Comparison of ENCODE assay signal across 10 mouse cellular contexts in the genomic region with DNA sequence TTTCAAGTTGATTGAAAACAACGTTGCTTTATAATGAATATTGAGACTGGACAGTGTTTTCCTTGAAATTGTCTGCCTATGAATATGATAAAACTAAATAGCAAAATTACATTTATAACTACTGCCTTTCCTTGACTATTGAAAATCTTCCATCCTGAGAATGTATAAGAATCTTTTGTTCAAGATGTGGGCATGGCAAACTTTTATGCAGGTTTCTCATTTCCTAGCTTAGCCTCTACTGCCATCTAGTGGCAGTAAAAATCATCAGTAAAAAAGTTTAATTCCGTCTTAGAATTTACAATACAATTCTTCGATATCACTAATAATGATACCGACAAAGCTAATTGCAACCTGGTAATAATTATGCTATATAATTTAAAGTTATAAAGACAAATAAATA.
A peak's percentile ranks its signal among the peaks of the same experiment; 100 is the strongest.
DNase-seq lines count a peak whose midpoint lies in the region; ATAC-seq and TF ChIP-seq lines count a peak whose summit lies in the region.
"Had no signal": no experiment of that assay in that cellular context is flagged by ENCODE, and none has a peak within 500 bp of the region (broad histone marks: within the 10 kb centered on the region; RNA-seq: fewer than 3 reads in every experiment).

No protein-coding gene starts in this region.

- no peaks in the 10 kb centered on the region for H3K27me3 ChIP-seq in embryonic facial prominence, embryonic 11.5 days (ENCODE audit: control insufficient read depth, insufficient read depth, low read length)
- no peaks in the 10 kb centered on the region for H3K27me3 ChIP-seq in embryonic facial prominence, embryonic 10.5 days (replicated peaks; ENCODE audit: low read depth, poor library complexity, severe bottlenecking)
- H3K27me3 ChIP-seq: hindbrain, embryonic 15.5 days had no signal

- 50% methylated on average over 4 of the region's 4 CpGs for WGBS in embryonic facial prominence, embryonic 11.5 days
- 51% methylated on average over 4 of the region's 4 CpGs for WGBS in embryonic facial prominence, embryonic 10.5 days

- H3K36me3 ChIP-seq in embryonic facial prominence, embryonic 11.5 days (replicated peaks; ENCODE audit: control insufficient read depth, insufficient read depth, low read depth, low read length) = no peaks in the 10 kb centered on the region
- H3K36me3 ChIP-seq in embryonic facial prominence, embryonic 10.5 days (replicated peaks) = no peaks in the 10 kb centered on the region
- H3K36me3 ChIP-seq: G1E; hindbrain, embryonic 15.5 days had no signal

- no peaks in the 10 kb centered on the region for H3K4me1 ChIP-seq in embryonic facial prominence, embryonic 11.5 days (ENCODE audit: control insufficient read depth, insufficient read depth, low read length)
- H3K4me1 ChIP-seq in embryonic facial prominence, embryonic 10.5 days = no peaks in the 10 kb centered on the region
- H3K4me1 ChIP-seq: hindbrain, embryonic 15.5 days had no signal

- peak; percentile 64 for DNase-seq in embryonic facial prominence, embryonic 11.5 days (ENCODE audit: low spot score)
- DNase-seq in embryonic facial prominence, embryonic 10.5 days (ENCODE audit: low spot score) = no peak
- no peak for DNase-seq in left cerebral cortex, adult 2 months (ENCODE audit: extremely low spot score in 1 of 2, low spot score in 2 of 2)
- no peak for DNase-seq in left cerebral cortex, postnatal 4 days
- peak; percentile 22 for DNase-seq in Muller cell, postnatal 12 days (ENCODE audit: inconsistent ontology term)
- no peak for DNase-seq in urinary bladder, adult 2 months (ENCODE audit: low spot score)
- DNase-seq in thymus, postnatal 4 days = no peak

- intact Hi-C loops in left cerebral cortex, adult 2 months (cut with DNase I) = loop anchor here (1.0 to 5.0 kb wide), 5 partner anchors 1007 to 1802 kb away; no protein-coding TSS in a partner anchor
- intact Hi-C loops in left cerebral cortex, postnatal 4 days (cut with DNase I) = loop anchor here (5.0 to 10.0 kb wide), 2 partner anchors 1010 to 1357 kb away; no protein-coding TSS in a partner anchor

- H3K9me3 ChIP-seq in embryonic facial prominence, embryonic 11.5 days (replicated peaks; ENCODE audit: control insufficient read depth, low read length) = no peaks in the 10 kb centered on the region
- no peaks in the 10 kb centered on the region for H3K9me3 ChIP-seq in embryonic facial prominence, embryonic 10.5 days
- H3K9me3 ChIP-seq: G1E; hindbrain, embryonic 15.5 days had no signal

- peak; percentile 99 for TF ChIP-seq CTCF in left cerebral cortex, adult 2 months (IDR thresholded peaks at IDR 0.05)

- no peak for ATAC-seq in embryonic facial prominence, embryonic 11.5 days (replicated peaks; ENCODE audit: insufficient number of reproducible peaks, low FRiP score, low TSS enrichment, low read depth)
- ATAC-seq in megakaryocyte progenitor cell, adult 5-6 weeks (replicated peaks; ENCODE audit: poor library complexity) = 0 out of 2 replicates have a peak, but pooled peaks have one; percentile 34

- no peak overlapping the region for H3K4me2 ChIP-seq in embryonic facial prominence, embryonic 11.5 days (ENCODE audit: low read depth, low read length)
- H3K4me2 ChIP-seq: hindbrain, embryonic 15.5 days had no signal

- no peak overlapping the region for H3K27ac ChIP-seq in embryonic facial prominence, embryonic 11.5 days (replicated peaks; ENCODE audit: low read depth, low read length)
- no peak overlapping the region for H3K27ac ChIP-seq in embryonic facial prominence, embryonic 10.5 days (replicated peaks)
- no peak overlapping the region for H3K27ac ChIP-seq in left cerebral cortex, adult 2 months

- H3K9ac ChIP-seq in embryonic facial prominence, embryonic 11.5 days (replicated peaks; ENCODE audit: low read length) = no peak overlapping the region
- H3K9ac ChIP-seq: hindbrain, embryonic 15.5 days had no signal

- H3K4me3 ChIP-seq in embryonic facial prominence, embryonic 11.5 days (ENCODE audit: low read depth, low read length) = no peak overlapping the region
- H3K4me3 ChIP-seq in embryonic facial prominence, embryonic 10.5 days = no peak overlapping the region
- no peak overlapping the region for H3K4me3 ChIP-seq in left cerebral cortex, adult 2 months
- H3K4me3 ChIP-seq: hindbrain, embryonic 15.5 days had no signal

Comparison
In these comparisons a context has a peak if more than half of its experiments do, and no peak if none do; other contexts are left out.
1. DNase-seq: peak in embryonic facial prominence, embryonic 11.5 days (single experiment) and Muller cell, postnatal 12 days (single experiment); none in embryonic facial prominence, embryonic 10.5 days (single experiment), left cerebral cortex, adult 2 months (0 of 2), left cerebral cortex, postnatal 4 days (single experiment), urinary bladder, adult 2 months (single experiment) and thymus, postnatal 4 days (single experiment).